Mouse (Mus musculus) gastrocnemius, adult 8-10 months (tissue): ENCODE data around the gene Krit1. TPM values are rescaled to one million over a fixed set of nuclear protein-coding genes. Genes with fewer than 3 reads are reported as not detected.
"Not testable (repeated sequence)": the region's sequence is repeated elsewhere in the genome, so short reads cannot be mapped to it uniquely, and the experiment has no call there.

Experiments used
- DNase-seq, 2 experiments: peaks; one replicate each; pipeline ENCODE4 v3.0.0; 2022; ENCODE audit warnings: low spot score in 2 of 2
- total RNA-seq, 4 experiments: library from RNA; stranded (reverse); gene quantifications; 2 replicates each; pipeline ENCODE4 v1.2.4; 2022

The Krit1 gene
- total RNA-seq, 4 experiments from 2014 or later: 11.4 to 16.0 (median 12.7) TPM

GRCm38 (mm10) chr5:3886862-3887261, 83.9 kb downstream of the Krit1 start:
- not testable (repeated sequence) for DNase-seq

GRCm38 (mm10) chr5:3889201-3889600, 86.2 kb downstream of the Krit1 start:
- DNase-seq: no peak

GRCm38 (mm10) chr5:3893459-3894293, 90.7 kb downstream of the Krit1 start, which contains the start of gene Mterf1a:
Gene Mterf1a (minus strand): TSS chr5:3893933.
- DNase-seq: peak; percentile 15

- DNase-seq: not testable (repeated sequence)
Observed at GRCm38 (mm10) chr5:3894294-3894619, 91.3 kb downstream of the Krit1 start.

Other genes starting within 250 kb of the Krit1 start
- gene 1700109H08Rik, start 231.6 kb upstream of the Krit1 start, total RNA-seq: 1 to 10 TPM; 1.9 to 5.3 (median 2.7) TPM
- gene Pex1, start 207.1 kb upstream of the Krit1 start, total RNA-seq: 1 to 10 TPM; 4.6 to 8.1 (median 7.1) TPM
- gene Rbm48, start 206.6 kb upstream of the Krit1 start, total RNA-seq: 1 to 10 TPM; 5.2 to 9.2 (median 7.6) TPM
- gene Tmbim7, start 152.0 kb upstream of the Krit1 start, total RNA-seq: not detected
- gene Gatad1, start 146.0 kb upstream of the Krit1 start, total RNA-seq: 10 to 100 TPM; 76.7 to 91.0 (median 88.0) TPM
- gene Ankib1, start 259 bp upstream of the Krit1 start, total RNA-seq: 10 to 100 TPM; 17.7 to 21.2 (median 18.3) TPM
- not detected for gene Lrrd1, start 42.0 kb downstream of the Krit1 start, total RNA-seq
- 1 to 10 TPM; 1.2 to 2.5 (median 1.5) TPM for gene Mterf1a, start 90.7 kb downstream of the Krit1 start, total RNA-seq
- 10 to 100 TPM; 47.7 to 55.0 (median 49.3) TPM for gene Akap9, start 124.9 kb downstream of the Krit1 start, total RNA-seq